Mouse (Mus musculus): ENCODE measurements around the gene Nxf1.

DNA sequence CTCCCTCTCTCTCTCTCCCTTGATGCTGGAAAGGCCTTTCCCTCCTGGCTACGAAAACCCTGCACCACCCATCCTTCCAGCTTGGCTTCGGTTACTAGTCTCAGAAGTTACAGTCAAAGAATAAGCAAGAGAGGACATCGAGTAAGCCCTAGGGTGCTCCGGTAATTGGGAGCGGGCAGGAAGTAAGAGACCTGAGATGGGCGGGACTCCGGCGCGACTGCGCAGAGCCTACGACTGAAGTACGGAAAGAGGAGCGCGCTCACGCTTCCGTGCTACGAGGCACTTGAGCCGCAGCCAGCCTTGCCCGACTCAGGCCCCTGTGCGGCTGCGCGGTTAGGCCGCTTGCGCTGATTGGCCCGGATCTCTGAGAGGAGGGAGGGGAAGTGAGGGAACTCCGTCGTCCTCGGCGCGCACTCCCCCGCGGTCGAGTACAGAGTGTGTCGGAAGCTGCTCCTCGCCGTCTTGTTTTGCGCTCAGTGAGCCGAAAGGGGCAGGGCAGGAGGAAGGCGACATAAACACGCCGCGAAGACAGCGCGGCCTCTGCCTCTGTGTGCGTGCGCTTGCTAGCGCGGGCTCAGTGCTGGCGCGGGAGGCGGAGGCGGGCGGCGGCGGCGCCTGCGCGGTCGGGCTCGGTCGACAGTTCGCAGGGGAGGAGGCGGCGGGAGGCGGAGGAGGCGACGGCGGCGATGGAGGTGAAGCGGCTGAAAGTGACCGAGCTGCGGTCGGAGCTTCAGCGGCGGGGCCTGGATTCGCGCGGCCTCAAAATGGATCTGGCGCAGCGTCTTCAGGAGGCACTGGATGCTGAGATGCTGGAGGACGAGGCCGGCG is 62.9 kb downstream of the Nxf1 start, which contains the start of gene Hnrnpul2:
- TF ChIP-seq POLR2A (IDR thresholded peaks at IDR 0.05; ENCODE audit: extremely low read depth, insufficient read depth, low read length), result peak; percentile 94
- no peak for TF ChIP-seq CTCF (IDR thresholded peaks at IDR 0.05; ENCODE audit: extremely low read depth, insufficient read depth, low read length)
